In the genomic region with DNA sequence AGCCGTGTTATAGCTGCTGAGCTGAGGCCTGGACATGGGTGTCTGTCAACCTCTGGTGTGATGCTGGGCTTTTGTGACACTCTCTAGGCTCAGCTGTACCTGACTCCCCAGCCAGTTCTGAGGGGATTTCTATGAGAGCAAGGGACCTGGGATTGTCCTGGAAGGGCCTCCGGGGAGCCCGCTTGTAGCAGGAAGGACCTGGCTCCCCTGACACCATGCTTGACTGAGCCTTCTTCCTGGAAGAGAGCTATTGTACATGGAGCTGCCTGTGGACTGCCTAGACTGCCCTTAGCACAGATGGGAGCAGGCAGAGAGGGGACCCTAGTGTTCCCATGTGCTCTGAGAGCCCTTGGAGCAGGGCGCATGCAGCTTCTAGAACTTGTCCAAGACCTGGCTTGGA, we compare ENCODE assay signal across 16 mouse cellular contexts. TPM values are rescaled to one million over a fixed set of nuclear protein-coding genes. Genes with fewer than 3 reads are reported as not detected.
DNase-seq lines count a peak whose midpoint lies in the region; ATAC-seq and TF ChIP-seq lines count a peak whose summit lies in the region.
"Had no signal": no experiment of that assay in that cellular context is flagged by ENCODE, and none has a peak within 500 bp of the region (broad histone marks: within the 10 kb centered on the region; RNA-seq: fewer than 3 reads in every experiment).

No protein-coding gene starts in this region.

- WGBS in heart, embryonic 16.5 days: 85% methylated on average over 4 of the region's 4 CpGs
- WGBS in embryonic facial prominence, embryonic 13.5 days: 85% methylated on average over 4 of the region's 4 CpGs
- 92% methylated on average over 4 of the region's 4 CpGs for WGBS in limb, embryonic 13.5 days

- H3K4me2 ChIP-seq in heart, embryonic 16.5 days (ENCODE audit: low read depth, low read length): no peak overlapping the region
- no peak overlapping the region for H3K4me2 ChIP-seq in embryonic facial prominence, embryonic 13.5 days
- H3K4me2 ChIP-seq in limb, embryonic 13.5 days (replicated peaks): no peak overlapping the region
- H3K4me2 ChIP-seq: forebrain, embryonic 12.5 days had no signal

- no peaks in the 10 kb centered on the region for H3K9me3 ChIP-seq in heart, embryonic 16.5 days (replicated peaks; ENCODE audit: control insufficient read depth, low read length)
- H3K9me3 ChIP-seq in embryonic facial prominence, embryonic 13.5 days: no peaks in the 10 kb centered on the region
- no peaks in the 10 kb centered on the region for H3K9me3 ChIP-seq in limb, embryonic 13.5 days
- H3K9me3 ChIP-seq: forebrain, embryonic 12.5 days had no signal

- H3K9ac ChIP-seq in heart, embryonic 16.5 days (ENCODE audit: low read length): 0 out of 2 replicates have a peak overlapping the region, but pooled peaks have one; percentile 10
- no peak overlapping the region for H3K9ac ChIP-seq in embryonic facial prominence, embryonic 13.5 days
- H3K9ac ChIP-seq in limb, embryonic 13.5 days: peak overlapping the region; percentile 25; the same call in 1 of the 2 replicates
- H3K9ac ChIP-seq: forebrain, embryonic 12.5 days had no signal

- no peaks in the 10 kb centered on the region for H3K36me3 ChIP-seq in heart, embryonic 16.5 days (ENCODE audit: control insufficient read depth, insufficient read depth)
- H3K36me3 ChIP-seq in embryonic facial prominence, embryonic 13.5 days: 0 out of 2 replicates have a peak, but pooled peaks cover 3% of the 10 kb centered on the region
- 0 out of 2 replicates have a peak, but pooled peaks cover 5% of the 10 kb centered on the region for H3K36me3 ChIP-seq in limb, embryonic 13.5 days
- H3K36me3 ChIP-seq: forebrain, embryonic 12.5 days had no signal

- no peak overlapping the region for H3K4me3 ChIP-seq in heart, embryonic 16.5 days (ENCODE audit: low read length)
- no peak overlapping the region for H3K4me3 ChIP-seq in layer of hippocampus, adult 2 months
- H3K4me3 ChIP-seq in embryonic facial prominence, embryonic 13.5 days: no peak overlapping the region
- H3K4me3 ChIP-seq in limb, embryonic 13.5 days: no peak overlapping the region
- H3K4me3 ChIP-seq: forebrain, embryonic 12.5 days; myocyte had no signal

- no peak for TF ChIP-seq CTCF in layer of hippocampus, adult 2 months (conservative IDR thresholded peaks at IDR 0.05)

- no peaks in the 10 kb centered on the region for H3K27me3 ChIP-seq in heart, embryonic 16.5 days (ENCODE audit: control insufficient read depth, insufficient read depth, low read length)
- H3K27me3 ChIP-seq in embryonic facial prominence, embryonic 13.5 days: no peaks in the 10 kb centered on the region
- H3K27me3 ChIP-seq in limb, embryonic 13.5 days: no peaks in the 10 kb centered on the region
- H3K27me3 ChIP-seq: CH12.LX; forebrain, embryonic 12.5 days had no signal

- H3K27ac ChIP-seq in heart, embryonic 16.5 days (ENCODE audit: low read length): no peak overlapping the region
- 0 out of 2 replicates have a peak overlapping the region, but pooled peaks have one; percentile 33 for H3K27ac ChIP-seq in layer of hippocampus, adult 2 months
- H3K27ac ChIP-seq in embryonic facial prominence, embryonic 13.5 days: peak overlapping the region; percentile 49; the same call in 1 of the 2 replicates
- H3K27ac ChIP-seq in limb, embryonic 13.5 days: peak overlapping the region; percentile 48; the same call in 1 of the 2 replicates
- H3K27ac ChIP-seq: forebrain, embryonic 12.5 days had no signal

- no peak for DNase-seq in heart, postnatal 4 days
- no peak for DNase-seq in layer of hippocampus, adult 2 months (ENCODE audit: low spot score in 2 of 2)
- DNase-seq in layer of hippocampus, adult 8-10 months (ENCODE audit: low spot score in 2 of 2): no peak
- no peak for DNase-seq in thymus, adult 18-20 months
- DNase-seq: cerebellum, adult 9-10 months; right cerebral cortex, postnatal 25 days had no signal

- H3K4me1 ChIP-seq in heart, embryonic 16.5 days (ENCODE audit: control insufficient read depth, insufficient read depth, low read length): peaks cover 63% of the 10 kb centered on the region
- peaks cover 77% of the 10 kb centered on the region for H3K4me1 ChIP-seq in embryonic facial prominence, embryonic 13.5 days
- peaks cover 76% of the 10 kb centered on the region for H3K4me1 ChIP-seq in limb, embryonic 13.5 days

- ATAC-seq in heart, embryonic 16.5 days (replicated peaks; ENCODE audit: extremely low read depth, insufficient read depth, low FRiP score): no peak
- ATAC-seq in embryonic facial prominence, embryonic 13.5 days (ENCODE audit: insufficient number of reproducible peaks, insufficient read depth, low FRiP score, low TSS enrichment, low read depth): no peak
- ATAC-seq in limb, embryonic 13.5 days (ENCODE audit: low FRiP score, low read depth): no peak

RNA-seq across cellular contexts. Expression of gene Pxn, which starts 18.9 kb away (rescaled TPM):
- 39.1 and 40.6 TPM in 2 replicates for polyA plus RNA-seq in heart, embryonic 16.5 days (2015; fragmentation: Nextera tagmentation; extraction: Ambion mirVana)
- total RNA-seq in heart, postnatal 4 days (2021): 10 to 100 TPM; 62.9 to 66.0 TPM
- total RNA-seq in layer of hippocampus, adult 2 months (2021): 10 to 100 TPM; 40.8 to 47.3 TPM
- 10 to 100 TPM; 38.1 to 45.8 (median 40.2) TPM for total RNA-seq in layer of hippocampus, adult 8-10 months (2022)
- polyA plus RNA-seq in embryonic facial prominence, embryonic 13.5 days (2015; fragmentation: Nextera tagmentation; extraction: Ambion mirVana): 39.6 and 44.2 TPM in 2 replicates
- polyA plus RNA-seq in limb, embryonic 13.5 days (2015; fragmentation: Nextera tagmentation; extraction: Ambion mirVana): 46.9 and 54.0 TPM in 2 replicates

RNA-seq across cellular contexts. Expression of gene Rplp0, which starts 33.9 kb away (rescaled TPM):
- polyA plus RNA-seq in heart, embryonic 16.5 days (2015; fragmentation: Nextera tagmentation; extraction: Ambion mirVana): 1,003 and 1,029 TPM in 2 replicates
- total RNA-seq in heart, postnatal 4 days (2021): 100 to 1,000 TPM; 852 to 919 TPM
- total RNA-seq in layer of hippocampus, adult 2 months (2021): 100 to 1,000 TPM; 225 to 234 TPM
- 100 to 1,000 TPM; 188 to 289 (median 230) TPM for total RNA-seq in layer of hippocampus, adult 8-10 months (2022)
- 1,563 and 1,729 TPM in 2 replicates for polyA plus RNA-seq in embryonic facial prominence, embryonic 13.5 days (2015; fragmentation: Nextera tagmentation; extraction: Ambion mirVana)
- polyA plus RNA-seq in limb, embryonic 13.5 days (2015; fragmentation: Nextera tagmentation; extraction: Ambion mirVana): 1,446 and 1,459 TPM in 2 replicates

RNA-seq across cellular contexts. Expression of gene Gcn1l1, which starts 39.6 kb away (rescaled TPM):
- polyA plus RNA-seq in heart, embryonic 16.5 days (2015; fragmentation: Nextera tagmentation; extraction: Ambion mirVana): 20.9 and 27.6 TPM in 2 replicates
- 10 to 100 TPM; 52.7 to 56.7 TPM for total RNA-seq in heart, postnatal 4 days (2021)
- 10 to 100 TPM; 74.5 to 76.7 TPM for total RNA-seq in layer of hippocampus, adult 2 months (2021)
- 10 to 100 TPM; 72.7 to 85.7 (median 77.4) TPM for total RNA-seq in layer of hippocampus, adult 8-10 months (2022)
- polyA plus RNA-seq in embryonic facial prominence, embryonic 13.5 days (2015; fragmentation: Nextera tagmentation; extraction: Ambion mirVana): 45.8 and 47.9 TPM in 2 replicates
- 46.1 and 48.2 TPM in 2 replicates for polyA plus RNA-seq in limb, embryonic 13.5 days (2015; fragmentation: Nextera tagmentation; extraction: Ambion mirVana)

RNA-seq across cellular contexts. Expression of gene Sirt4, which starts 40.9 kb away (rescaled TPM):
- polyA plus RNA-seq in heart, embryonic 16.5 days (2015; fragmentation: Nextera tagmentation; extraction: Ambion mirVana): 18.7 and 24.0 TPM in 2 replicates
- 10 to 100 TPM; 10.5 to 12.7 TPM for total RNA-seq in heart, postnatal 4 days (2021)
- 10 to 100 TPM; 37.8 to 56.5 TPM for total RNA-seq in layer of hippocampus, adult 2 months (2021)
- 10 to 100 TPM; 34.0 to 58.6 (median 41.9) TPM for total RNA-seq in layer of hippocampus, adult 8-10 months (2022)
- 24.8 and 28.1 TPM in 2 replicates for polyA plus RNA-seq in embryonic facial prominence, embryonic 13.5 days (2015; fragmentation: Nextera tagmentation; extraction: Ambion mirVana)
- 25.8 and 27.5 TPM in 2 replicates for polyA plus RNA-seq in limb, embryonic 13.5 days (2015; fragmentation: Nextera tagmentation; extraction: Ambion mirVana)

RNA-seq across cellular contexts. Expression of gene Pla2g1b, which starts 59.4 kb away (rescaled TPM):
- 0.46 and 0.92 TPM in 2 replicates for polyA plus RNA-seq in heart, embryonic 16.5 days (2015; fragmentation: Nextera tagmentation; extraction: Ambion mirVana)
- not detected for total RNA-seq in heart, postnatal 4 days (2021)
- not detected for total RNA-seq in layer of hippocampus, adult 2 months (2021)
- total RNA-seq in layer of hippocampus, adult 8-10 months (2022): not detected
- polyA plus RNA-seq in embryonic facial prominence, embryonic 13.5 days (2015; fragmentation: Nextera tagmentation; extraction: Ambion mirVana): not detected in 2 replicates
- not detected in 2 replicates for polyA plus RNA-seq in limb, embryonic 13.5 days (2015; fragmentation: Nextera tagmentation; extraction: Ambion mirVana)
- total RNA-seq: CH12.LX; gastrocnemius, adult 18-20 months; layer of hippocampus, adult 18-20 months; left cerebral cortex, postnatal 10 days had no signal
- polyA plus RNA-seq: brain, embryonic 14.5 days; forebrain, embryonic 12.5 days; myocyte had no signal
